Mouse (Mus musculus) thymus, adult 2 months (tissue): ENCODE measurements around the gene Ttc39b.

Experiments used
- CTCF ChIP-seq: fragments of 200-500 bp; IDR thresholded peaks from 2 replicates; pipeline ENCODE4 v1.5.1; 2012; ENCODE audit warnings: mild to moderate bottlenecking, control low read depth, low read length, moderate library complexity, borderline replicate concordance; ENCODE audit not compliant: control insufficient read depth, poor library complexity, insufficient read depth; ENCODE audit errors: extremely low read depth
- POLR2A ChIP-seq: fragments of 200-500 bp; IDR thresholded peaks from 2 replicates; pipeline ENCODE4 v1.6.1; 2012; ENCODE audit warnings: mild to moderate bottlenecking, low read length, control low read depth, moderate library complexity; ENCODE audit not compliant: control insufficient read depth, poor library complexity, insufficient read depth; ENCODE audit errors: extremely low read depth

DNA sequence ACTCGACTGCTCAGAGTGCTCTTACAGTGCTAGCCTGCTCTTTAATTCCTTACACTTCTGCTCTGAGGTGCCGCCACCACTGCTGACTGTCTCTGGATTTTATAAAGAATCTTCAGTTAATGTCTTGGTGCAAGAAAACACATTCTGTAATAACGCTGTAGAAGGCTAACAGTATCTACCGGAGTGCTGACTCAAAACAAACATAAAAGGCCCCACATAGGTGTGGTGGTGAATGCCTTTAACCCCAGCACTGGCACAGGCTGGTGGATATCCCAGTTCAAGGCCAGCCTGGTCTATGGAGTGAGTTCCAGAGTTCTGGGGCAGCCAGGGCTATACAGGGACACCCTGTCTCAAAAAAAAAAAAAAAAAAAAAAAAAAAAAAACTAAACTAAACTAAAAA is 8.1 kb downstream of the Ttc39b start:
- TF ChIP-seq POLR2A (no peak), CTCF (no peak)
